Mouse (Mus musculus): Measurements from ENCODE around the gene Gm20388. TPM values are rescaled to one million over a fixed set of nuclear protein-coding genes. Genes with fewer than 3 reads are reported as not detected.
A peak's percentile ranks its signal among the peaks of the same experiment; 100 is the strongest.

Gm20388 gene
- total RNA-seq, 1 experiment from 2014 or later, result 10.0 TPM

- no peak for ATAC-seq (replicated peaks; ENCODE audit: insufficient number of reproducible peaks, low FRiP score, low TSS enrichment, poor library complexity, severe bottlenecking)
Measured at GRCm38 (mm10) chr8:123823532-123824123, 3913.0 kb downstream of the Gm20388 start.

GRCm38 (mm10) chr8:123826001-123826400 lies 3915.4 kb downstream of the Gm20388 start:
- no peak for ATAC-seq (replicated peaks; ENCODE audit: insufficient number of reproducible peaks, low FRiP score, low TSS enrichment, poor library complexity, severe bottlenecking)

GRCm38 (mm10) chr8:123826758-123827157 lies 3916.1 kb downstream of the Gm20388 start:
- ATAC-seq (replicated peaks; ENCODE audit: insufficient number of reproducible peaks, low FRiP score, low TSS enrichment, poor library complexity, severe bottlenecking), result no peak

- ATAC-seq (replicated peaks; ENCODE audit: insufficient number of reproducible peaks, low FRiP score, low TSS enrichment, poor library complexity, severe bottlenecking), result no peak
Measured at GRCm38 (mm10) chr8:123827523-123827922, 3916.9 kb downstream of the Gm20388 start.

GRCm38 (mm10) chr8:123832757-123833156 lies 3922.1 kb downstream of the Gm20388 start:
- 0 out of 2 replicates have a peak, but pooled peaks have one; percentile 45 for ATAC-seq (replicated peaks; ENCODE audit: insufficient number of reproducible peaks, low FRiP score, low TSS enrichment, poor library complexity, severe bottlenecking)

- ATAC-seq (replicated peaks; ENCODE audit: insufficient number of reproducible peaks, low FRiP score, low TSS enrichment, poor library complexity, severe bottlenecking), result no peak; the same call in 1 of the 2 replicates
Measured at GRCm38 (mm10) chr8:123835451-123835850, 3924.8 kb downstream of the Gm20388 start.

GRCm38 (mm10) chr8:123836354-123836753 lies 3925.7 kb downstream of the Gm20388 start:
- ATAC-seq (replicated peaks; ENCODE audit: insufficient number of reproducible peaks, low FRiP score, low TSS enrichment, poor library complexity, severe bottlenecking), result no peak

- ATAC-seq (replicated peaks; ENCODE audit: insufficient number of reproducible peaks, low FRiP score, low TSS enrichment, poor library complexity, severe bottlenecking), result no peak
Measured at GRCm38 (mm10) chr8:123838496-123838895, 3927.9 kb downstream of the Gm20388 start.

GRCm38 (mm10) chr8:123840578-123841345 lies 3930.1 kb downstream of the Gm20388 start:
- ATAC-seq (replicated peaks; ENCODE audit: insufficient number of reproducible peaks, low FRiP score, low TSS enrichment, poor library complexity, severe bottlenecking), result no peak

GRCm38 (mm10) chr8:123842086-123842485 lies 3931.4 kb downstream of the Gm20388 start:
- ATAC-seq (replicated peaks; ENCODE audit: insufficient number of reproducible peaks, low FRiP score, low TSS enrichment, poor library complexity, severe bottlenecking), result no peak

GRCm38 (mm10) chr8:123844341-123844740 lies 3933.7 kb downstream of the Gm20388 start:
- no peak for ATAC-seq (replicated peaks; ENCODE audit: insufficient number of reproducible peaks, low FRiP score, low TSS enrichment, poor library complexity, severe bottlenecking)

- ATAC-seq (replicated peaks; ENCODE audit: insufficient number of reproducible peaks, low FRiP score, low TSS enrichment, poor library complexity, severe bottlenecking), result no peak
Measured at GRCm38 (mm10) chr8:123845114-123845513, 3934.5 kb downstream of the Gm20388 start.

- ATAC-seq (replicated peaks; ENCODE audit: insufficient number of reproducible peaks, low FRiP score, low TSS enrichment, poor library complexity, severe bottlenecking), result no peak
Measured at GRCm38 (mm10) chr8:123845991-123846390, 3935.3 kb downstream of the Gm20388 start.

- ATAC-seq (replicated peaks; ENCODE audit: insufficient number of reproducible peaks, low FRiP score, low TSS enrichment, poor library complexity, severe bottlenecking), result no peak
Measured at GRCm38 (mm10) chr8:123846509-123846908, 3935.9 kb downstream of the Gm20388 start.

- no peak for ATAC-seq (replicated peaks; ENCODE audit: insufficient number of reproducible peaks, low FRiP score, low TSS enrichment, poor library complexity, severe bottlenecking)
Measured at GRCm38 (mm10) chr8:123847546-123847945, 3936.9 kb downstream of the Gm20388 start.

- ATAC-seq (replicated peaks; ENCODE audit: insufficient number of reproducible peaks, low FRiP score, low TSS enrichment, poor library complexity, severe bottlenecking), result no peak
Measured at GRCm38 (mm10) chr8:123849352-123849751, 3938.7 kb downstream of the Gm20388 start.

GRCm38 (mm10) chr8:123851590-123851989 lies 3940.9 kb downstream of the Gm20388 start:
- no peak for ATAC-seq (replicated peaks; ENCODE audit: insufficient number of reproducible peaks, low FRiP score, low TSS enrichment, poor library complexity, severe bottlenecking)

- no peak for ATAC-seq (replicated peaks; ENCODE audit: insufficient number of reproducible peaks, low FRiP score, low TSS enrichment, poor library complexity, severe bottlenecking)
Measured at GRCm38 (mm10) chr8:123854252-123854651, 3943.6 kb downstream of the Gm20388 start.

GRCm38 (mm10) chr8:123854733-123855475 lies 3944.3 kb downstream of the Gm20388 start:
- ATAC-seq (replicated peaks; ENCODE audit: insufficient number of reproducible peaks, low FRiP score, low TSS enrichment, poor library complexity, severe bottlenecking), result no peak

Measured in monocyte, adult 5-6 weeks (primary cell).